Mouse (Mus musculus): Measurements from ENCODE around the gene Kdm7a.
A peak's percentile ranks its signal among the peaks of the same experiment; 100 is the strongest.

Kdm7a gene

GRCm38 (mm10) chr6:39131480-39131879 is 75.1 kb downstream of the Kdm7a start:
- Histone ChIP-seq H3K27me3 (ENCODE audit: insufficient read depth, low read length) (no peaks in the 10 kb centered on the region), H3K36me3 (ENCODE audit: insufficient read depth, low read length) (peaks cover 19% of the 10 kb centered on the region), H3K4me1 (replicated peaks; ENCODE audit: low read depth, low read length) (peaks cover 57% of the 10 kb centered on the region), H3K9me3 (ENCODE audit: low read length) (peaks cover 26% of the 10 kb centered on the region), H3K4me3 (replicated peaks; ENCODE audit: low read length) (peak overlapping the region; percentile 49)
- TF ChIP-seq CTCF (conservative IDR thresholded peaks at IDR 0.05; ENCODE audit: low read length) (no peak), POU5F1 (IDR thresholded peaks at IDR 0.05; ENCODE audit: borderline replicate concordance, low read length) (no peak), NANOG (IDR thresholded peaks at IDR 0.05; ENCODE audit: borderline replicate concordance, low read length) (peak; percentile 78)

GRCm38 (mm10) chr6:39124719-39125118 is 81.9 kb downstream of the Kdm7a start:
- no peak for TF ChIP-seq CTCF (conservative IDR thresholded peaks at IDR 0.05; ENCODE audit: low read length)
- no peak for TF ChIP-seq NANOG (IDR thresholded peaks at IDR 0.05; ENCODE audit: borderline replicate concordance, low read length)
- no peak for TF ChIP-seq POU5F1 (IDR thresholded peaks at IDR 0.05; ENCODE audit: borderline replicate concordance, low read length)

GRCm38 (mm10) chr6:39120685-39121084 is 85.9 kb downstream of the Kdm7a start:
- peaks cover 8% of the 10 kb centered on the region for H3K4me1 ChIP-seq (replicated peaks; ENCODE audit: low read depth, low read length)
- H3K27me3 ChIP-seq (ENCODE audit: insufficient read depth, low read length) = peaks cover 54% of the 10 kb centered on the region
- H3K9me3 ChIP-seq (ENCODE audit: low read length) = peaks cover 7% of the 10 kb centered on the region; the same call in 1 of the 2 replicates
- H3K4me3 ChIP-seq (replicated peaks; ENCODE audit: low read length) = no peak overlapping the region
- TF ChIP-seq POU5F1 (IDR thresholded peaks at IDR 0.05; ENCODE audit: borderline replicate concordance, low read length) = no peak
- TF ChIP-seq NANOG (IDR thresholded peaks at IDR 0.05; ENCODE audit: borderline replicate concordance, low read length) = no peak
- TF ChIP-seq CTCF (conservative IDR thresholded peaks at IDR 0.05; ENCODE audit: low read length) = no peak
- no peaks in the 10 kb centered on the region for H3K36me3 ChIP-seq (ENCODE audit: insufficient read depth, low read length)

More at GRCm38 (mm10) chr6:39124719-39125118, 81.9 kb downstream of the Kdm7a start:
- peaks cover 14% of the 10 kb centered on the region for H3K27me3 ChIP-seq (ENCODE audit: insufficient read depth, low read length)
- H3K36me3 ChIP-seq (ENCODE audit: insufficient read depth, low read length) = no peaks in the 10 kb centered on the region
- no peak overlapping the region for H3K4me3 ChIP-seq (replicated peaks; ENCODE audit: low read length)
- peaks cover 25% of the 10 kb centered on the region for H3K9me3 ChIP-seq (ENCODE audit: low read length)
- H3K4me1 ChIP-seq (replicated peaks; ENCODE audit: low read depth, low read length) = peaks cover 4% of the 10 kb centered on the region; the same call in 1 of the 2 replicates

GRCm38 (mm10) chr6:39118456-39118881 is 88.1 kb downstream of the Kdm7a start:
- TF ChIP-seq CTCF (conservative IDR thresholded peaks at IDR 0.05; ENCODE audit: low read length) = no peak
- TF ChIP-seq POU5F1 (IDR thresholded peaks at IDR 0.05; ENCODE audit: borderline replicate concordance, low read length) = no peak
- TF ChIP-seq NANOG (IDR thresholded peaks at IDR 0.05; ENCODE audit: borderline replicate concordance, low read length) = no peak
- Histone ChIP-seq H3K4me1 (replicated peaks; ENCODE audit: low read depth, low read length) (peaks cover 8% of the 10 kb centered on the region), H3K36me3 (ENCODE audit: insufficient read depth, low read length) (no peaks in the 10 kb centered on the region), H3K4me3 (replicated peaks; ENCODE audit: low read length) (peak overlapping the region; percentile 80), H3K27me3 (ENCODE audit: insufficient read depth, low read length) (peaks cover 57% of the 10 kb centered on the region), H3K9me3 (ENCODE audit: low read length) (peaks cover 7% of the 10 kb centered on the region; the same call in 1 of the 2 replicates)

GRCm38 (mm10) chr6:39117584-39118455 is 88.8 kb downstream of the Kdm7a start, which contains the start of gene Parp12:
TSS of gene Parp12 (minus strand) at chr6:39118349.
- Histone ChIP-seq H3K36me3 (ENCODE audit: insufficient read depth, low read length) (no peaks in the 10 kb centered on the region), H3K9me3 (ENCODE audit: low read length) (peaks cover 7% of the 10 kb centered on the region; the same call in 1 of the 2 replicates), H3K4me3 (replicated peaks; ENCODE audit: low read length) (peak within 1 kb of the TSS; percentile 80), H3K27me3 (ENCODE audit: insufficient read depth, low read length) (peaks cover 54% of the 10 kb centered on the region), H3K4me1 (replicated peaks; ENCODE audit: low read depth, low read length) (peaks cover 8% of the 10 kb centered on the region)
- no peak for TF ChIP-seq POU5F1 (IDR thresholded peaks at IDR 0.05; ENCODE audit: borderline replicate concordance, low read length)
- no peak for TF ChIP-seq CTCF (conservative IDR thresholded peaks at IDR 0.05; ENCODE audit: low read length)
- no peak for TF ChIP-seq NANOG (IDR thresholded peaks at IDR 0.05; ENCODE audit: borderline replicate concordance, low read length)

GRCm38 (mm10) chr6:39115438-39115837 is 91.2 kb downstream of the Kdm7a start:
- Histone ChIP-seq H3K4me3 (replicated peaks; ENCODE audit: low read length) (no peak overlapping the region), H3K9me3 (ENCODE audit: low read length) (peaks cover 7% of the 10 kb centered on the region; the same call in 1 of the 2 replicates), H3K27me3 (ENCODE audit: insufficient read depth, low read length) (peaks cover 50% of the 10 kb centered on the region), H3K4me1 (replicated peaks; ENCODE audit: low read depth, low read length) (peaks cover 8% of the 10 kb centered on the region), H3K36me3 (ENCODE audit: insufficient read depth, low read length) (peaks cover 7% of the 10 kb centered on the region)
- no peak for TF ChIP-seq NANOG (IDR thresholded peaks at IDR 0.05; ENCODE audit: borderline replicate concordance, low read length)
- TF ChIP-seq CTCF (conservative IDR thresholded peaks at IDR 0.05; ENCODE audit: low read length) = no peak
- TF ChIP-seq POU5F1 (IDR thresholded peaks at IDR 0.05; ENCODE audit: borderline replicate concordance, low read length) = no peak

- H3K27me3 ChIP-seq (ENCODE audit: insufficient read depth, low read length) = peaks cover 27% of the 10 kb centered on the region
- H3K9me3 ChIP-seq (ENCODE audit: low read length) = no peaks in the 10 kb centered on the region
- no peak for TF ChIP-seq CTCF (conservative IDR thresholded peaks at IDR 0.05; ENCODE audit: low read length)
- no peak for TF ChIP-seq POU5F1 (IDR thresholded peaks at IDR 0.05; ENCODE audit: borderline replicate concordance, low read length)
- TF ChIP-seq NANOG (IDR thresholded peaks at IDR 0.05; ENCODE audit: borderline replicate concordance, low read length) = no peak
- no peak overlapping the region for H3K4me3 ChIP-seq (replicated peaks; ENCODE audit: low read length)
- peaks cover 7% of the 10 kb centered on the region for H3K36me3 ChIP-seq (ENCODE audit: insufficient read depth, low read length)
- H3K4me1 ChIP-seq (replicated peaks; ENCODE audit: low read depth, low read length) = peaks cover 4% of the 10 kb centered on the region
These were observed 93.4 kb downstream of the Kdm7a start for GRCm38 (mm10) chr6:39113141-39113540.

- no peak overlapping the region for H3K4me3 ChIP-seq (replicated peaks; ENCODE audit: low read length)
- TF ChIP-seq CTCF (conservative IDR thresholded peaks at IDR 0.05; ENCODE audit: low read length) (no peak), NANOG (IDR thresholded peaks at IDR 0.05; ENCODE audit: borderline replicate concordance, low read length) (no peak), POU5F1 (IDR thresholded peaks at IDR 0.05; ENCODE audit: borderline replicate concordance, low read length) (no peak)
- peaks cover 23% of the 10 kb centered on the region for H3K27me3 ChIP-seq (ENCODE audit: insufficient read depth, low read length)
- peaks cover 4% of the 10 kb centered on the region for H3K4me1 ChIP-seq (replicated peaks; ENCODE audit: low read depth, low read length)
- no peaks in the 10 kb centered on the region for H3K9me3 ChIP-seq (ENCODE audit: low read length)
- H3K36me3 ChIP-seq (ENCODE audit: insufficient read depth, low read length) = peaks cover 7% of the 10 kb centered on the region
These were observed 93.9 kb downstream of the Kdm7a start for GRCm38 (mm10) chr6:39112701-39113100.
